Mouse (Mus musculus): ENCODE results near the gene 6030458C11Rik. TPM values are rescaled to one million over a fixed set of nuclear protein-coding genes. Genes with fewer than 3 reads are reported as not detected.

6030458C11Rik gene
- polyA plus RNA-seq, 1 experiment from 2014 or later, result 38.7 TPM

DNA sequence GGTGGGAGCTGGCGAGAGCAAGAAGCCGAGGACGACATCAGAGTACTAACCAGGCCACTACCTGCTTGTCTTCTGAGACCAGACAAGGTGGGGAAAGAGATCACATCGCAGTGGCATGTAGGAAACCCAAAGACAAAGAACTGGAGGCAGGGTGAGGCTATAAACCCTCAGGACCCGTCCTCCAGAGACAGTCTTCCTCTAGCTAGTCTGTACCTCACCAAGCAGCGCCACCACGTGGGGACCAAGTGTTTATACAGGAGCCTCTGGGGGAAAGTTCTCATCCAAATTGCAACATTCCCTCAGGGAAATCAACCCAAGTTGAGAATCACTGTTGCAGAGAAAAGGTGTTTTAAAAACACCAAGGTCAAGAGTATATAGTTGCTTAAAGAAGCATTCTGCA, 18.4 kb upstream of the 6030458C11Rik start:
- no peak overlapping the region for H3K4me2 ChIP-seq (replicated peaks)
- H3K9ac ChIP-seq (replicated peaks), result no peak overlapping the region
- H3K27me3 ChIP-seq, result no peaks in the 10 kb centered on the region
- ATAC-seq, result no peak
- H3K36me3 ChIP-seq, result peaks cover 89% of the 10 kb centered on the region
- H3K4me1 ChIP-seq (replicated peaks), result no peaks in the 10 kb centered on the region
- no peaks in the 10 kb centered on the region for H3K9me3 ChIP-seq
- WGBS, result 85% methylated on average over 7 of the region's 7 CpGs
- H3K27ac ChIP-seq, result no peak overlapping the region
- H3K4me3 ChIP-seq (replicated peaks), result no peak overlapping the region

DNA sequence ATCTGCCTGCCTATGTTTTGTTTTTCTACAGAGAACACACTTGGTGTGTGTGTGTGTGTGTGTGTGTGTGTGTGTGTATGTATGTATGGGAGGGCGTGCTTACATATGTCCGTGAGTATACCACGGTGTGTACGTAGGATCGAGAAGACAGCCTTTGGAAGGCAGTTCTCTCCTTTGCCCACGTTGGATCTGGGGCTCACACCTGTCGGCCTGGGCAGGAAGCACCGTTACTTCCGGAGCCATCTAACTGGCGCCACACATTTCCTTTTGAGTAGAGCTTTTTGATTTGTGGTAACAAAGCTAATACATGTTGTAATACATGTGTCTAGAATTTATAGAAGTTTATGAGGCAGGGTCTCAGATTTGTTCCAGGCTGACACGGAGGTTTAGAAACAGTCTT, 16.3 kb upstream of the 6030458C11Rik start:
- Histone ChIP-seq H3K27ac (no peak overlapping the region), H3K9me3 (no peaks in the 10 kb centered on the region), H3K4me2 (replicated peaks) (no peak overlapping the region), H3K4me3 (replicated peaks) (no peak overlapping the region), H3K9ac (replicated peaks) (no peak overlapping the region), H3K4me1 (replicated peaks) (no peaks in the 10 kb centered on the region), H3K27me3 (no peaks in the 10 kb centered on the region), H3K36me3 (peaks cover 87% of the 10 kb centered on the region)
- ATAC-seq, result no peak
- 97% methylated on average over 11 of the region's 11 CpGs for WGBS

DNA sequence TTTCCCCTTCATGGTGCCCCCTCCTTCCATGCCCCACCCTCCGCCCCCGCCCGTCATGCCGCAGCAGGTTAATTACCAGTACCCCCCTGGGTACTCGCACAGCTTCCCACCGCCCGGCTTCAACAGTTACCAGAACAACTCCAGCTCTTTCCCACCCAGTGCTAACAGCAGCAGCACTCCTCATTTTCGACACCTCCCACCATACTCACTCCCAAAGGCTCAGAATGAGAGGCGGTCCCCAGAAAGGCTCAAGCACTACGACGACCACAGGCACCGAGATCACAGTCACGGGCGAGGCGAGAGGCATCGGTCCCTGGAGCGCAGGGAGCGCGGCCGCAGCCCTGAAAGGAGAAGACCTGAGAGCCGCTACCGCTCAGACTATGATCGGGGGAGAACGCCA, 9.8 kb upstream of the 6030458C11Rik start:
- WGBS, result 93% methylated on average over 24 of the region's 24 CpGs
- Histone ChIP-seq H3K9me3 (no peaks in the 10 kb centered on the region), H3K36me3 (peaks cover 74% of the 10 kb centered on the region), H3K27me3 (no peaks in the 10 kb centered on the region), H3K4me2 (replicated peaks) (no peak overlapping the region), H3K27ac (no peak overlapping the region), H3K9ac (replicated peaks) (no peak overlapping the region), H3K4me1 (replicated peaks) (no peaks in the 10 kb centered on the region), H3K4me3 (replicated peaks) (no peak overlapping the region)
- 0 out of 2 replicates have a peak, but pooled peaks have one; percentile 20 for ATAC-seq

DNA sequence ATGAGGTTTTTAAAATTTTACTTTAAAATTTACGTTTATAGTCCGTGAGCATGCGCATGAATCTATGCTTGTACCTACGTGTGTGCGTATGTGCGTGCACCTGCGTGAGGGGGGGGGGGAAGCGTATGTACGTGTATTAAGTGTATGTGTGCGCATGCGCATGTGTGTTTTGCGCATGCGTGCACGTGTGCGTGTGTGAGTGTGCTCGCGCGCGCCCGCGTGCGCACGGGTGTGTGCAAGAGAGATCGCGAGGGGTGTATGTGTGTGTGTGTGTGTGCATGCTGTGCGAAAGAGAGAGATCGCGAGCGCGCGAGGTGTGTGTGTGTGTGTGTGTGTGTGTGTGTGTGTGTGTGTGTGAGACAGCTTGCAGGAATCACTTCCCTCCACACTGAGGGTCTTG, 8.9 kb upstream of the 6030458C11Rik start:
- peak; percentile 53; the same call in 1 of the 2 replicates for ATAC-seq
- 98% methylated on average over 31 of the region's 31 CpGs for WGBS

DNA sequence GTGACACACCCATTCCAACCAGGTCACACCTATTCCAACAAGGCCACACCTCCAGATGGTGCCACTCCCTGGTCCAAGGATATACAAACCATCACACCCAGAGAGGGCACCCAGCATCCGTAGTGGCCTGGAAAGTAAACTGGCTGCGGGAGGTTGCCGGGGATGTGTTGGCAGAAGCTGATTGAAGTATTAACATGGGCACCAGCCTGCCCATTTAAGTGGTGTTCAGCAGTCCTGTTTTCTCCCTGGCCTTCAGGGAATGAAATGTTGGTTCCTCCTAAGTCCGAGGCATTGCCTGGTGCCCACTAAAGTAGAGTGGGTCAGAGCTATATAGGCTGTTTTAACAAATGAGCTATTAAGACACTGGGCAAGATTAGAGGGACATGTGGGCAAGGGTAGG, 8.2 kb upstream of the 6030458C11Rik start:
- ATAC-seq, result no peak
- Histone ChIP-seq H3K4me1 (replicated peaks) (no peaks in the 10 kb centered on the region), H3K36me3 (peaks cover 79% of the 10 kb centered on the region), H3K9me3 (no peaks in the 10 kb centered on the region), H3K27me3 (no peaks in the 10 kb centered on the region), H3K27ac (no peak overlapping the region), H3K9ac (replicated peaks) (no peak overlapping the region), H3K4me2 (replicated peaks) (no peak overlapping the region), H3K4me3 (replicated peaks) (no peak overlapping the region)
- 94% methylated on average over 4 of the region's 4 CpGs for WGBS

More for the DNA sequence above, 8.9 kb upstream of the 6030458C11Rik start:
- no peak overlapping the region for H3K27ac ChIP-seq
- no peaks in the 10 kb centered on the region for H3K9me3 ChIP-seq
- H3K36me3 ChIP-seq, result peaks cover 79% of the 10 kb centered on the region
- H3K4me1 ChIP-seq (replicated peaks), result no peaks in the 10 kb centered on the region
- H3K9ac ChIP-seq (replicated peaks), result no peak overlapping the region
- no peak overlapping the region for H3K4me3 ChIP-seq (replicated peaks)
- no peaks in the 10 kb centered on the region for H3K27me3 ChIP-seq
- H3K4me2 ChIP-seq (replicated peaks), result no peak overlapping the region

DNA sequence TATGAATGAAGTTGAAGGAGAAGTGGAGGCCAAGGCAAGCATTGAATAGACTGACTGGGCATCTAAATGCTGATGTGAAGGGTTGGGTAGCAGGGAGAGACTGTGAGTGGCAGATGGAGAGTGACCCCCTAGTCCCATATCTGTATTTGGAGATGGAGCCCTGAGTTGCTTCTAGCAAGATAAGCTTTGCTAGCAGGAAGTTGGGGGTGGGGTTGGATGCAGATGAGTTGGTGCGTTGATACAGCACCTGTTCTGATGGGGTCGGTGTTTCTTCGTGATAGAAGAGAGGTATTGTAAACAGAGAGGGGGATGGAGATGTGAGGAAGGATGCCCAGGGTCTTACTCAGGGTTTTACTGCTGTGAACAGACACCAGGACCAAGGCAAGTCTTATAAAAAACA, 5.4 kb upstream of the 6030458C11Rik start:
- H3K27ac ChIP-seq, result no peak overlapping the region
- peaks cover 17% of the 10 kb centered on the region for H3K4me1 ChIP-seq (replicated peaks)
- no peak overlapping the region for H3K4me2 ChIP-seq (replicated peaks)
- peaks cover 68% of the 10 kb centered on the region for H3K36me3 ChIP-seq
- no peaks in the 10 kb centered on the region for H3K27me3 ChIP-seq
- no peak overlapping the region for H3K9ac ChIP-seq (replicated peaks)
- ATAC-seq, result no peak
- H3K9me3 ChIP-seq, result no peaks in the 10 kb centered on the region
- WGBS, result 99% methylated on average over 3 of the region's 3 CpGs
- no peak overlapping the region for H3K4me3 ChIP-seq (replicated peaks)

DNA sequence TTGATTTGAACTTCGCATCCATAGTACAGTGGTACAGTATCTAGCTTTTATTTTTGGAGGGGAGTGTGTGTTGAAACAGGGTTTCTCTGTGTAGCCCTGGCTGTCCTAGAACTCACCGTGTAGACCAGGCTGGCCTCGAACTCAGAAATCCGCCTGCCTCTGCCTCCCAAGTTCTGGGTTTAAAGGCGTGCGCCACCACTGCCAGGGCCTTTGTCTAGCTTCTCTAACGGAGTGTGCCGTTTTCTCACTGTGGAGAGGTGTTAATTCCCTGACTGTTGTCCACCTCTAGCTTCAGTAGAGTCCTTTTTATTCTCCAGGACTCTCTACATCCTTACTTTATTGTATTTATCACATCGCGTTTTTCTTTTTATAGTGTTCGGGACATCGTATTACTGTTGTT, 959 bp upstream of the 6030458C11Rik start:
- no peaks in the 10 kb centered on the region for H3K9me3 ChIP-seq
- WGBS, result 52% methylated on average over 12 of the region's 12 CpGs
- peaks cover 32% of the 10 kb centered on the region for H3K4me1 ChIP-seq (replicated peaks)
- H3K4me3 ChIP-seq (replicated peaks), result peak overlapping the region; percentile 87
- no peaks in the 10 kb centered on the region for H3K27me3 ChIP-seq
- ATAC-seq, result no peak
- no peak overlapping the region for H3K27ac ChIP-seq
- peaks cover 49% of the 10 kb centered on the region for H3K36me3 ChIP-seq
- H3K4me2 ChIP-seq (replicated peaks), result peak overlapping the region; percentile 78
- peak overlapping the region; percentile 91 for H3K9ac ChIP-seq (replicated peaks)

DNA sequence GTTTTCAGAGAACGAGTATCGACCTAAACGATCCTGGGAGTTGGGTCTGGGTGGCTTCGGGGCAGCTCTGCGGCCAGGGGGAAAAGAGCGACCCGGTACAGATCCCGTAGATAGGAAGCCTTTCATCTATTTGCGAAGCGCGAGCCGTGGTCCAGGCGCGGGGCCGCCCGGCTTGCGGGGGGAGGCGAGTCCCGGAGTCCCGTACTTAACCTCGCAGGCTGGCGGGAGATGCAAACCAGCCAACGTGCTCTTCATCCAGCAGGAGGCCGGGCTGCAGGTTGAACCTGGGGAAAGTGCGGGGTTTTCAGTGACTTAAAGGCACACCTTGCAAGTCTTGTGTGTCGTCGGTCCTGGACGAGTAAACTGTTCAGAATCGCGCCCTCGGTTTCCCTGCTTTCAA, 516 bp upstream of the 6030458C11Rik start:
- WGBS, result under 1% methylated on average over 31 of the region's 31 CpGs
- Histone ChIP-seq H3K36me3 (peaks cover 47% of the 10 kb centered on the region), H3K27ac (peak overlapping the region; percentile 82), H3K4me3 (replicated peaks) (peak overlapping the region; percentile 87), H3K4me1 (replicated peaks) (peaks cover 32% of the 10 kb centered on the region), H3K9ac (replicated peaks) (peak overlapping the region; percentile 91), H3K4me2 (replicated peaks) (peak overlapping the region; percentile 78), H3K27me3 (no peaks in the 10 kb centered on the region), H3K9me3 (no peaks in the 10 kb centered on the region)
- ATAC-seq, result no peak

DNA sequence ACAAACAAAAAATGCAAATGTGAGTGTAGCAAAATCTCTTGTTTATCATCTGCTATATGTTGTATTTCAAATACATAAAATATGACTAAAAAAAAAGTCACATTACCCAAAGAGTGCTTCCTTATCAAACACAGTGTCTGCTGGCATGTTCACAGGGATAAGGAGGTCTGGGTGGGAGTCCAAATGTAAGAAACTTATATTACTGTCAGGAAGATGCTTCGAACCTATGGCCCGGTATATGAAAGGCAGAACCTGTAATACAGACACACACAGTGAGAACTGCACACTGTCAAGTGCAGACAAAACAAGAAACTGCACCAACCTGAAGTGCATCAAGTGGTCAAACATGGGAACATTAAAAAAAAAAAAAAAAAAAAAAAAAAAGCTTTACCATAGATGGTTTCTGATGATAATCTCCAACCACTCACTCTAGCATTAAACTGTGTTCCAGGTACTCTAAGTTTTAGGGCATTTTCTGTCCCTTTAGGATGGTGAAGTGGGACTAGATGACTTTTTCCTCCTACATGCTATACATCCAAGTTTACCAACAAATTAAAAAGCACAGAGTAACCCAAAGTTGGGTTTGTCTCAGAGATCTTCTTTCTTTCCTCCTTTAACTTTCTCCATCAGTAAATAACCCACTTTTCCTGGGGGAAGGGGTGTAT, 862 bp downstream of the 6030458C11Rik start:
- Histone ChIP-seq H3K9ac (replicated peaks) (peak overlapping the region; percentile 85), H3K9me3 (no peaks in the 10 kb centered on the region), H3K36me3 (peaks cover 47% of the 10 kb centered on the region), H3K27me3 (no peaks in the 10 kb centered on the region), H3K4me3 (replicated peaks) (peak overlapping the region; percentile 87), H3K4me1 (replicated peaks) (peaks cover 32% of the 10 kb centered on the region), H3K27ac (peak overlapping the region; percentile 79; the same call in 1 of the 2 replicates), H3K4me2 (replicated peaks) (peak overlapping the region; percentile 76)
- no peak for ATAC-seq
- 93% methylated on average over 2 of the region's 2 CpGs for WGBS

DNA sequence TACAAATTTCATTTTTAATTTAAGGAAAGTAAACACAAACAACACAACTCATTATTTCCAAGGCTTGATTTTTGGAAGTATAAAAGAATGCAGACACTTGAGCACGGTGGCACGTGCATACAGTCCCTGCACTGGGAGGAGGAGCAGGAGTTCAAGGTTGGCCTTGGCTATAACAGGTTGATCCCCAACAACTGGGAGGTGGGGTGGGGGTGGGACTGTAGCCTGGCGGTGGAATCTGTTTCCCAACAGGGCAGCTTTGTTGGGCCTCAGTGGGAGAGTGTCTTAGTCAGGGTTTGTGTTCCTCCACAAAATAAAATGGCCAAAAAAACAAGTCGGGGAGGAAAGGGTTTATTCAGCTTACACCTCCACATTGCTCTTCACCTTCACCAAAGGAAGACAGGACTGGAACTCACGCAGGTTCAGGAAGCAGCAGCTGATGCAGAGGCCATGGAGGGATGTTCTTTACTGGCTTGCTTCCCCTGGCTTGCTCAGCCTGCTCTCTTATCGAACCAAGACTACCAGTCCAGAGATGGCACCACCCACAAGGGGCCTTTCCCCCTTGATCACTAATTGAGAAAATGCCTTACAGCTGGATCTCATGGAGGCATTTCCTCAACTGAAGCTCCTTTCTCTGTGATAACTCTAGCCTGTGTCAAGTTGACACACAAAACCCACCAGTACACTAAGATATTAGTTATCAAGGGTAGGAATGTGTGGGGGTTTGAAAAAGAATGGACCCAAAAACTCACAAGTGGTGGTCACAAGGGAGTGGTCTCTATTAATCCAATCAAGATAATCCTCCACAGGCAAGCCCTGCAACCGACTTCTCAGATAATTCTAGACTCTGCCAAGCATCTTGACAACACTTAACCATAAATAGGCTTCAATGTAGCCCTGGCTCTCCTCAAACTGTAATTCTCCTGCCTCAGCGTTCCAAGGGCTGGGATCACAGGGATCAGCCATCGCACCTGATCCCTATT, 1.7 kb downstream of the 6030458C11Rik start:
- no peak overlapping the region for H3K4me2 ChIP-seq (replicated peaks)
- H3K36me3 ChIP-seq, result peaks cover 47% of the 10 kb centered on the region
- H3K27me3 ChIP-seq, result no peaks in the 10 kb centered on the region
- H3K4me1 ChIP-seq (replicated peaks), result peaks cover 32% of the 10 kb centered on the region
- no peak overlapping the region for H3K9ac ChIP-seq (replicated peaks)
- 73% methylated on average over 9 of the region's 9 CpGs for WGBS
- no peak overlapping the region for H3K27ac ChIP-seq
- ATAC-seq, result no peak
- H3K4me3 ChIP-seq (replicated peaks), result no peak overlapping the region
- H3K9me3 ChIP-seq, result no peaks in the 10 kb centered on the region

DNA sequence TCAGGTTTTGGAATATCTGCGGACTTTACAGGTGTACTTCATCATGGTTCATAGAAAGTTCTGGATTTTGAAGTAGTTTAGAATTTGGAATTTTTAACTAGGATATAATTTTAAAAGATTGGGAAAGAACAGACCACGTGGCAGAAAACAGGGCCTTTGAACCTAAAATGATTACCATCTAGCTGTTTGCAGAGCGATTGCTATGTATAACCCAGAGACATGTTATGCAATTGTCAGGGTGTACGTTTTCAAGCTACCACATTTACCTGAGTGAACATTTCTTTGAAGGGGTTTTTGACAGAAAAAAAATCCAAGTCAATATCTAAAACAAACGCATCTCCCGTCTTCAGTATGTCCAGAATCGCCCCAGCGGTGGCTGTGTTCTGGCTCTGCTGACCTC, 6.9 kb downstream of the 6030458C11Rik start:
- H3K4me1 ChIP-seq (replicated peaks), result peaks cover 3% of the 10 kb centered on the region; the same call in 1 of the 2 replicates
- no peak for ATAC-seq
- WGBS, result 94% methylated on average over 8 of the region's 8 CpGs
- no peak overlapping the region for H3K4me2 ChIP-seq (replicated peaks)
- H3K9ac ChIP-seq (replicated peaks), result no peak overlapping the region
- H3K27ac ChIP-seq, result no peak overlapping the region
- no peaks in the 10 kb centered on the region for H3K9me3 ChIP-seq
- peaks cover 79% of the 10 kb centered on the region for H3K36me3 ChIP-seq
- no peak overlapping the region for H3K4me3 ChIP-seq (replicated peaks)
- no peaks in the 10 kb centered on the region for H3K27me3 ChIP-seq

DNA sequence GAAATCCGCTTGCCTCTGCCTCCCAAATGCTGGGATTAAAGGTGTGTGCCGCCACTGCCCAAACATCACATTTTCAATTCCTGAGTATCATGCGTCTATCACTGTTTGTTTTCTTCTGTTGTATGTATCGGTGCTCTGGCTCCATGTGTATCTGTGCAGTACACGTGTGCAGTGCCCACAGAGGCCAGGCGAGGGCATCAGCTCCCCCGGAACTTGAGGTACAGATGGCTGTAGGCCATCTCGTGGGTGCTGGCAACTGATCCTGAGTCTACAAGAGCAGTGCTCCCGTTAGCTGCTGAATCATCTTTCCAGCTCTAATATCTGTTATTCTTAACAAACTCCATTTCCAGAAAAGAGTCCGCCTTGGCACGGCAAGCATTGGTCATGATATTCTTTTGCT, 11.8 kb downstream of the 6030458C11Rik start:
- Histone ChIP-seq H3K9ac (replicated peaks) (no peak overlapping the region), H3K36me3 (peaks cover 87% of the 10 kb centered on the region), H3K4me2 (replicated peaks) (no peak overlapping the region), H3K9me3 (no peaks in the 10 kb centered on the region), H3K27ac (no peak overlapping the region), H3K4me3 (replicated peaks) (no peak overlapping the region), H3K4me1 (replicated peaks) (no peaks in the 10 kb centered on the region), H3K27me3 (no peaks in the 10 kb centered on the region)
- no peak for ATAC-seq
- WGBS, result 98% methylated on average over 11 of the region's 11 CpGs
